11 mouse cellular contexts compared by ENCODE assay signal in genomic region chr5:100044621-100045020, GRCm38 (mm10).
"Had no signal": no experiment of that assay in that cellular context is flagged by ENCODE, and none has a peak within 500 bp of the region (broad histone marks: within the 10 kb centered on the region; RNA-seq: fewer than 3 reads in every experiment).

No protein-coding gene starts in this region.

- H3K4me3 ChIP-seq: hindbrain, embryonic 15.5 days; limb, embryonic 12.5 days; liver, embryonic 15.5 days; midbrain, embryonic 15.5 days; neural tube, embryonic 12.5 days had no signal

- DNase-seq: kidney, adult 18-20 months; layer of hippocampus, adult 9-11 months; liver; thymus, adult 2 months; thymus, postnatal 25 days had no signal

- H3K27me3 ChIP-seq: hindbrain, embryonic 15.5 days; limb, embryonic 12.5 days; liver, embryonic 15.5 days; midbrain, embryonic 15.5 days; neural tube, embryonic 12.5 days had no signal

- H3K4me2 ChIP-seq: hindbrain, embryonic 15.5 days; limb, embryonic 12.5 days; liver, embryonic 15.5 days; midbrain, embryonic 15.5 days; neural tube, embryonic 12.5 days had no signal

- H3K9ac ChIP-seq: hindbrain, embryonic 15.5 days; limb, embryonic 12.5 days; liver, embryonic 15.5 days; midbrain, embryonic 15.5 days; neural tube, embryonic 12.5 days had no signal

- H3K36me3 ChIP-seq: hindbrain, embryonic 15.5 days; midbrain, embryonic 15.5 days; neural tube, embryonic 12.5 days had no signal

- ATAC-seq: lung, postnatal 0 days; midbrain, embryonic 15.5 days had no signal

- H3K9me3 ChIP-seq: hindbrain, embryonic 15.5 days; limb, embryonic 12.5 days; liver, embryonic 15.5 days; midbrain, embryonic 15.5 days; neural tube, embryonic 12.5 days had no signal

- H3K27ac ChIP-seq: hindbrain, embryonic 15.5 days; limb, embryonic 12.5 days; liver, embryonic 15.5 days; midbrain, embryonic 15.5 days; neural tube, embryonic 12.5 days had no signal
